Mouse (Mus musculus): ENCODE results near the gene Clk3. TPM values are rescaled to one million over a fixed set of nuclear protein-coding genes. Genes with fewer than 3 reads are reported as not detected.

The Clk3 gene
- polyA plus RNA-seq (2012; rRNA removed; ENCODE audit: low replicate concordance): 92.5 and 124 TPM in 2 replicates

DNA sequence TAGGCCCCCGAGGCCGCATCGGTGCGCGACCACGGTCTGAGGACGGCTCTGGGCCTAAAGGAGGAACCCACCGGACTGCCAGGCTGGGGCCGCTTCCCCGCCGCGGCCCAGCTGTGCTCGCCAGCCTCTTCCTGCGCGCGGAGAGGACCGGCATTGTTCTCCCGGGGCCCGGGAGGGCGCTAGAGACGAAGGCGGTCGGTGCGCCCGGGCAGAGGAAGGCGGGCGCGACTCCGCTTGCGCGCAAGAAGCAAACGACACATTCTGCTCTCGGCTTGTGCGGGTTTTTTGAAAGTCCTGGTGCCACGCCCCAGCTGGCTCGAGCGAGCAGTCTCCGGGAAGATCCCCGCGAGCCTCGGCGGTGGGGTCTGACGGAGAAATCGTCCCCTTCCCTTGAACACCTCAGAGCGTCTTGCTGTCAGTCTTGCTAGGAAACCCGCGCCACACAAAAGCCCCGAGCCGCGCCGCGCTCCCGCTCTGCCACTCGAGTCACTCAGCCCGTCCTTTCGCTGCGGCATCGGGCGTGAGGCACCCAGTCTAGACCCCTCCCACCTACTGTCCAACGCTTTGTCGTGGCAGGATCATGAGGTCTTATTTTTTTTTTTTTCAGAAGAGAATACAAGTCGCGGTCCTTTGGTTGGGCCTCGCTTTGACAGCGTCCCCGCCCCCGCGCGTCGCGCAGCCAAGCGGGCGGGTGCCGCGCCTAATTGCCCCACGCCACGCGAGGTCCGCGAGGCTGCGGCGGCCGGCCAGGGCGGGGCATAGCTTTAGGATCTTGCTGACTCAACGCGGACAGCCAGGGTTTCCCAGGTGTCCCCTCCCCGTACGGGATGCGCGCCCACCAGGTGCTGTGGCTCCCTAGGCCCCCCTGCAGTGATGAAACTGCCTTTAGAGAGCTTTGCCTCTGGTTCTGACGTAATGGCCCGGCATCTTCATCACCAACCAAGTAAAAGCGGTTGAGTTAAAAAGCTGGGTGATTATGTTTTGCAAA lies at the start of gene Clk3:
Gene Clk3, minus strand, starts transcription at position 497 of the 988 bp plus-strand sequence.

DNA sequence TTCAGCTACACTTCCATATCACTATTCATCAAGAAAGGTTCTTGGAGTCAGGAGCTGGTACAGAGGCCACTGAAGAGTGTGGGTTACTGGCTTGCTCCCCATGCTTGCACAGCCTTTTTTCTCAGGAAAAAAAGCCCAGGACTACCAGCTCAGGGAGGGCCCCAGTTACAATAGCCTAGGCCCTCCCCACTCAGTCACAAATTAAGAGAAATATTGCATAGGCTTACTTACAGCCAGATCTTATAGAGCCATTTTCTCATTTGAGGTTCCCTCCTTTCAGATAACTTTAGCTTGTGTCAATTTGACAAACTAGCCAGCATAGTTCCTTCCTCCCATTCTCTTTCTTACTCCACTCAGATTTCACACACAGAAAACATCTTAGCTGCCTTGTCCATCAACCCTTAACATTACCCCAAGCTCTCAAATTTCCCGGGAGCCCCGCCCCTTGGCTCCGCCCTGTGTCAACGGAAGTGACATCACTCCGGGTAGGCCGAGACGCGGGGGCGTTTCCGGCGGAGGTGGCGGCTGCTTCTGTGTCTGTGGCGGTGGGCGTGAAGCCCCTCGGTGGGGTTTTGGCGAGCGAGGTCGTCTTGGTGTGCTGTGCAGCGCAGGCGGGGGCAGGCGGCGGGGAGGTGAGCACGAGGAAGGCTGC lies 57.5 kb downstream of the Clk3 start, which contains the start of gene Edc3:
Gene Edc3, plus strand, starts transcription at position 473 of the 652 bp plus-strand sequence.

Other genes starting within 250 kb of the Clk3 start
- gene Cox5a, start 244.6 kb downstream of the Clk3 start, polyA plus RNA-seq (2012; rRNA removed; ENCODE audit: low replicate concordance): 340 and 349 TPM in 2 replicates
- gene Fam219b, start 228.3 kb downstream of the Clk3 start, polyA plus RNA-seq (2012; rRNA removed; ENCODE audit: low replicate concordance): 9.7 and 18.3 TPM in 2 replicates
- 36.8 and 58.0 TPM in 2 replicates for gene Mpi, start 213.1 kb downstream of the Clk3 start, polyA plus RNA-seq (2012; rRNA removed; ENCODE audit: low replicate concordance)
- 80.3 and 132 TPM in 2 replicates for gene Scamp2, start 204.9 kb downstream of the Clk3 start, polyA plus RNA-seq (2012; rRNA removed; ENCODE audit: low replicate concordance)
- gene Ulk3, start 176.4 kb downstream of the Clk3 start, polyA plus RNA-seq (2012; rRNA removed; ENCODE audit: low replicate concordance): 28.6 and 44.0 TPM in 2 replicates
- not detected in 2 replicates for gene Cplx3, start 159.6 kb downstream of the Clk3 start, polyA plus RNA-seq (2012; rRNA removed; ENCODE audit: low replicate concordance)
- gene Lman1l, start 145.1 kb downstream of the Clk3 start, polyA plus RNA-seq (2012; rRNA removed; ENCODE audit: low replicate concordance): not detected in 2 replicates
- gene Csk, start 112.2 kb downstream of the Clk3 start, polyA plus RNA-seq (2012; rRNA removed; ENCODE audit: low replicate concordance): 55.4 and 57.6 TPM in 2 replicates
- 0.08 TPM in 1 of 2 replicates, not detected in the other for gene Cyp1a2, start 82.2 kb downstream of the Clk3 start, polyA plus RNA-seq (2012; rRNA removed; ENCODE audit: low replicate concordance)
- 1.3 and 3.2 TPM in 2 replicates for gene Cyp1a1, start 77.9 kb downstream of the Clk3 start, polyA plus RNA-seq (2012; rRNA removed; ENCODE audit: low replicate concordance)
- 10.7 and 15.8 TPM in 2 replicates for gene Edc3, start 57.3 kb downstream of the Clk3 start, polyA plus RNA-seq (2012; rRNA removed; ENCODE audit: low replicate concordance)
- gene Arid3b, start 70.9 kb upstream of the Clk3 start, polyA plus RNA-seq (2012; rRNA removed; ENCODE audit: low replicate concordance): 5.8 and 8.3 TPM in 2 replicates
- gene Ubl7, start 145.1 kb upstream of the Clk3 start, polyA plus RNA-seq (2012; rRNA removed; ENCODE audit: low replicate concordance): 126 and 150 TPM in 2 replicates
- 31.7 and 49.2 TPM in 2 replicates for gene Sema7a, start 174.3 kb upstream of the Clk3 start, polyA plus RNA-seq (2012; rRNA removed; ENCODE audit: low replicate concordance)
- 0.14 and 0.49 TPM in 2 replicates for gene Cyp11a1, start 240.6 kb upstream of the Clk3 start, polyA plus RNA-seq (2012; rRNA removed; ENCODE audit: low replicate concordance)

Data from subcutaneous adipose tissue, adult 2 months (tissue).